ENCODE assay signal across 23 mouse cellular contexts in the genomic region with DNA sequence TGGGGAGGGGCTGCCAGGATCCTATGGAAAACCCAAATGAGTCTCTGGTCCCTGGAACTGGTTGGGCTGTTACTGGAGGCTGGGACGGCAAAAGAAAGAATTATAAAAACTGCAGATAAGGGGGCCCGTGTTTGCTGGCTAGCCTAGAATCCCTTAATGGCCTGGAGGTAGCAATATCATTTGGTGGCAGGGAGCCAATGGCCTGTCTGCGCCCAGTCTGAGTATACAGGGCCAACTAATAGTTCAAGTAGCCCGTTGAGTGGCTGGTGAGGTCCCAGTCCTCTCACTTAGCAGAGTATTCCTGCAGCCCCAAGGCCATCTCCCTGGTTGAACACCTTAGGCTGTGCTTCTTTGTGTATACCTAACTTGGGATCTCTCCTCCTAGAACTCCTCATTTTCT.
DNase-seq lines count a peak whose midpoint lies in the region; ATAC-seq and TF ChIP-seq lines count a peak whose summit lies in the region.
"Had no signal": no experiment of that assay in that cellular context is flagged by ENCODE, and none has a peak within 500 bp of the region (broad histone marks: within the 10 kb centered on the region; RNA-seq: fewer than 3 reads in every experiment).

No protein-coding gene starts in this region.

- no peaks in the 10 kb centered on the region for H3K9me3 ChIP-seq in heart, embryonic 15.5 days (replicated peaks)
- H3K9me3 ChIP-seq in heart, embryonic 12.5 days (replicated peaks): no peaks in the 10 kb centered on the region
- no peaks in the 10 kb centered on the region for H3K9me3 ChIP-seq in lung, embryonic 14.5 days (ENCODE audit: low read depth, low read length)
- H3K9me3 ChIP-seq: embryonic facial prominence, embryonic 10.5 days; embryonic facial prominence, embryonic 15.5 days; forebrain, embryonic 13.5 days; hindbrain, embryonic 12.5 days; liver, embryonic 12.5 days; neural tube, embryonic 15.5 days; stomach, embryonic 15.5 days had no signal

- no peak for TF ChIP-seq POLR2A in lung, adult 2 months (IDR thresholded peaks at IDR 0.05; ENCODE audit: borderline replicate concordance, extremely low read depth, low read depth, low read length)

- H3K27me3 ChIP-seq in heart, embryonic 15.5 days: no peaks in the 10 kb centered on the region
- H3K27me3 ChIP-seq in heart, embryonic 12.5 days (replicated peaks): no peaks in the 10 kb centered on the region
- H3K27me3 ChIP-seq in lung, embryonic 14.5 days (ENCODE audit: insufficient read depth, low read length): no peaks in the 10 kb centered on the region
- H3K27me3 ChIP-seq: CH12.LX; embryonic facial prominence, embryonic 15.5 days; forebrain, embryonic 13.5 days; hindbrain, embryonic 12.5 days; liver, embryonic 12.5 days; neural tube, embryonic 15.5 days; stomach, embryonic 15.5 days had no signal

- H3K4me3 ChIP-seq in heart, embryonic 15.5 days: no peak overlapping the region
- no peak overlapping the region for H3K4me3 ChIP-seq in heart, embryonic 12.5 days
- no peak overlapping the region for H3K4me3 ChIP-seq in lung, embryonic 14.5 days (ENCODE audit: low read depth, low read length)
- no peak overlapping the region for H3K4me3 ChIP-seq in lung, adult 2 months (replicated peaks; ENCODE audit: extremely low read depth, low read depth, low read length)
- H3K4me3 ChIP-seq: embryonic facial prominence, embryonic 10.5 days; embryonic facial prominence, embryonic 15.5 days; forebrain, embryonic 13.5 days; hindbrain, embryonic 12.5 days; liver, embryonic 12.5 days; neural tube, embryonic 15.5 days; stomach, embryonic 15.5 days had no signal

- H3K4me1 ChIP-seq in heart, embryonic 15.5 days (replicated peaks): peaks cover 38% of the 10 kb centered on the region
- peaks cover 43% of the 10 kb centered on the region for H3K4me1 ChIP-seq in heart, embryonic 12.5 days (replicated peaks)
- 0 out of 2 replicates have a peak, but pooled peaks cover 5% of the 10 kb centered on the region for H3K4me1 ChIP-seq in lung, embryonic 14.5 days (ENCODE audit: insufficient read depth)
- H3K4me1 ChIP-seq in lung, adult 2 months (ENCODE audit: control insufficient read depth, insufficient read depth, low read length): peaks cover 34% of the 10 kb centered on the region
- H3K4me1 ChIP-seq: forebrain, embryonic 13.5 days; neural tube, embryonic 15.5 days; stomach, embryonic 15.5 days had no signal

- H3K36me3 ChIP-seq in heart, embryonic 15.5 days: no peaks in the 10 kb centered on the region
- no peaks in the 10 kb centered on the region for H3K36me3 ChIP-seq in heart, embryonic 12.5 days
- no peaks in the 10 kb centered on the region for H3K36me3 ChIP-seq in lung, embryonic 14.5 days (ENCODE audit: insufficient read depth)
- H3K36me3 ChIP-seq: embryonic facial prominence, embryonic 10.5 days; embryonic facial prominence, embryonic 15.5 days; hindbrain, embryonic 12.5 days; liver, embryonic 12.5 days; neural tube, embryonic 15.5 days; stomach, embryonic 15.5 days had no signal

- no peak for TF ChIP-seq CTCF in lung, embryonic 14.5 days (IDR thresholded peaks at IDR 0.05; ENCODE audit: low read depth)
- no peak for TF ChIP-seq CTCF in lung, adult 2 months (IDR thresholded peaks at IDR 0.05; ENCODE audit: insufficient read depth, low read length)

- 33% methylated on average over 4 of the region's 4 CpGs for WGBS in heart, embryonic 15.5 days
- 34% methylated on average over 4 of the region's 4 CpGs for WGBS in heart, embryonic 12.5 days
- WGBS in lung, embryonic 14.5 days: 41% methylated on average over 4 of the region's 4 CpGs
- 47% methylated on average over 4 of the region's 4 CpGs for WGBS in lung, adult 2 months

- DNase-seq in lung, embryonic 14.5 days: peak; percentile 24
- DNase-seq in lung, adult 2 months: no peak
- peak; percentile 46 for DNase-seq in gastrocnemius, postnatal 14 days
- DNase-seq in adrenal gland, postnatal 36 days: no peak
- DNase-seq: adrenal gland, adult 8-10 months; cerebellum, adult 8-10 months; heart, adult 11 months; kidney, adult 8-10 months; layer of hippocampus, postnatal 36 days; left cerebral cortex, postnatal 4 days; right cerebral cortex, postnatal 14 days had no signal

- no peak overlapping the region; the same call in 1 of the 2 replicates for H3K27ac ChIP-seq in heart, embryonic 15.5 days
- no peak overlapping the region; the same call in 1 of the 2 replicates for H3K27ac ChIP-seq in heart, embryonic 12.5 days (ENCODE audit: poor library complexity, severe bottlenecking)
- H3K27ac ChIP-seq in lung, embryonic 14.5 days (ENCODE audit: low read depth): no peak overlapping the region
- H3K27ac ChIP-seq: embryonic facial prominence, embryonic 10.5 days; embryonic facial prominence, embryonic 15.5 days; forebrain, embryonic 13.5 days; hindbrain, embryonic 12.5 days; kidney, postnatal 0 days; liver, embryonic 12.5 days; neural tube, embryonic 15.5 days; stomach, embryonic 15.5 days had no signal

- no peak overlapping the region for H3K9ac ChIP-seq in heart, embryonic 15.5 days
- H3K9ac ChIP-seq in heart, embryonic 12.5 days: no peak overlapping the region
- H3K9ac ChIP-seq in lung, embryonic 14.5 days: no peak overlapping the region
- H3K9ac ChIP-seq: embryonic facial prominence, embryonic 15.5 days; forebrain, embryonic 13.5 days; hindbrain, embryonic 12.5 days; liver, embryonic 12.5 days; liver, postnatal 0 days; neural tube, embryonic 15.5 days; stomach, embryonic 15.5 days had no signal

- H3K4me2 ChIP-seq in heart, embryonic 15.5 days: no peak overlapping the region
- no peak overlapping the region for H3K4me2 ChIP-seq in heart, embryonic 12.5 days
- no peak overlapping the region for H3K4me2 ChIP-seq in lung, embryonic 14.5 days
- H3K4me2 ChIP-seq: embryonic facial prominence, embryonic 15.5 days; forebrain, embryonic 13.5 days; hindbrain, embryonic 12.5 days; liver, embryonic 12.5 days; neural tube, embryonic 15.5 days; stomach, embryonic 15.5 days had no signal

- intact Hi-C loops in gastrocnemius, postnatal 14 days (cut with DNase I; ENCODE audit: low total_unique reads): no loop called here

- 0 out of 2 replicates have a peak, but pooled peaks have one; percentile 24 for ATAC-seq in heart, embryonic 15.5 days (replicated peaks; ENCODE audit: insufficient number of reproducible peaks, insufficient read depth, low FRiP score, low read depth)
- no peak; the same call in 1 of the 2 replicates for ATAC-seq in heart, embryonic 12.5 days (ENCODE audit: insufficient number of reproducible peaks, low FRiP score)
- peak; percentile 7; the same call in 1 of the 2 replicates for ATAC-seq in lung, embryonic 14.5 days (ENCODE audit: insufficient read depth)
- ATAC-seq: forebrain, embryonic 13.5 days; liver, embryonic 12.5 days had no signal

Comparison
In these comparisons a context has a peak if more than half of its experiments do, and no peak if none do; other contexts are left out.
1. DNase-seq: peak in lung, embryonic 14.5 days (single experiment) and gastrocnemius, postnatal 14 days (single experiment); none in lung, adult 2 months (single experiment) and adrenal gland, postnatal 36 days (0 of 2).